Mouse (Mus musculus): ENCODE measurements around the gene Adck1.

GRCm38 (mm10) chr12:88461026-88461425, 100.7 kb downstream of the Adck1 start:
- no peak for TF ChIP-seq ZMIZ1 (IDR thresholded peaks at IDR 0.05; ENCODE audit: low read depth, low read length)
- TF ChIP-seq POLR2A (IDR thresholded peaks at IDR 0.05; ENCODE audit: low read depth, low read length) = no peak
- no peak for TF ChIP-seq CTCF (conservative IDR thresholded peaks at IDR 0.05 in 1 of 2, IDR thresholded peaks at IDR 0.05 in 1 of 2; ENCODE audit: low read depth in 2 of 2, low read length in 2 of 2)
- no peak for TF ChIP-seq ZNF384 (IDR thresholded peaks at IDR 0.05; ENCODE audit: low read depth, low read length)
- TF ChIP-seq HCFC1 (IDR thresholded peaks at IDR 0.05; ENCODE audit: low read depth, low read length) = no peak
- TF ChIP-seq KAT2A (IDR thresholded peaks at IDR 0.05; ENCODE audit: insufficient replicate concordance, low read length) = no peak
- no peak for TF ChIP-seq BHLHE40 (IDR thresholded peaks at IDR 0.05; ENCODE audit: low read depth, low read length)

All from CH12.LX (cell line).